In the genomic region with DNA sequence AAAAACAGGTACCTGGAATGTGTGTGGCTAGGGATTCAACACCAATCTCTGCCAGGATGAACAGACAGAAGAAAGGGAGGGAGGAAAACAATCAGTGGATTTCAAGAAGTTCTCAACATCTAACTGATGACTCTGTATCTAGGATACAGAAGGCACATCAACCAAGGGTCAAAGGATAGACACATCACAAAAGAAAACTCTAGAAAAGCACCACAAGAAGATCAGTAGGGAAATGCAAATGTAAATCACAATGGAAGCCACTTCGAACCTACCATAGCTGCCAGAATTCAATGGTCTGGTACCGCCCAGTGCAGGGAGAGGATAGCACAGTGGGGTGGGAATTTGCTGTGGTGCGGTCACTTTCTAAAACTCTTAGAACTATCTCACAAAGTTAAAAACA, we compare ENCODE assay signal across 24 mouse cellular contexts. TPM values are rescaled to one million over a fixed set of nuclear protein-coding genes. Genes with fewer than 3 reads are reported as not detected.
"Had no signal": no experiment of that assay in that cellular context is flagged by ENCODE, and none has a peak within 500 bp of the region (broad histone marks: within the 10 kb centered on the region; RNA-seq: fewer than 3 reads in every experiment).

No protein-coding gene starts in this region.

- H3K9me3 ChIP-seq: heart, embryonic 12.5 days; hindbrain, embryonic 10.5 days; hindbrain, embryonic 12.5 days; intestine, embryonic 15.5 days; limb, embryonic 13.5 days; limb, embryonic 15.5 days; liver, embryonic 12.5 days had no signal

- H3K27me3 ChIP-seq: heart, embryonic 12.5 days; hindbrain, embryonic 12.5 days; intestine, embryonic 15.5 days; limb, embryonic 13.5 days; limb, embryonic 15.5 days; liver, embryonic 12.5 days had no signal

- DNase-seq: gastrocnemius, adult 2 months; gastrocnemius, postnatal 10 days; gastrocnemius, postnatal 25 days; heart, adult 2 months; heart, postnatal 10 days; heart, postnatal 4 days; kidney, adult 18-20 months; kidney, adult 8-10 months; kidney, postnatal 10 days; layer of hippocampus, adult 9-11 months; layer of hippocampus, postnatal 36 days; left cerebral cortex, postnatal 4 days had no signal

- ATAC-seq: hindbrain, embryonic 16.5 days; inflammation-experienced regulatory T-cells, adult 6 months; intestine, embryonic 15.5 days; intestine, postnatal 0 days; liver, embryonic 12.5 days had no signal

- H3K27ac ChIP-seq: gastrocnemius, adult 2 months; heart, adult 2 months; hindbrain, embryonic 10.5 days; intestine, embryonic 15.5 days; limb, embryonic 13.5 days; limb, embryonic 15.5 days; liver, embryonic 12.5 days had no signal

- H3K4me2 ChIP-seq: heart, embryonic 12.5 days; intestine, embryonic 15.5 days; liver, embryonic 12.5 days had no signal

- H3K4me3 ChIP-seq: gastrocnemius, adult 2 months; heart, adult 2 months; heart, embryonic 12.5 days; hindbrain, embryonic 10.5 days; hindbrain, embryonic 12.5 days; intestine, embryonic 15.5 days; liver, embryonic 12.5 days had no signal

- H3K9ac ChIP-seq: heart, embryonic 12.5 days; hindbrain, embryonic 12.5 days; intestine, embryonic 15.5 days; limb, embryonic 13.5 days; limb, embryonic 15.5 days; liver, embryonic 12.5 days had no signal

- H3K36me3 ChIP-seq: heart, embryonic 12.5 days; hindbrain, embryonic 10.5 days; hindbrain, embryonic 12.5 days; intestine, embryonic 15.5 days; limb, embryonic 13.5 days; limb, embryonic 15.5 days; liver, embryonic 12.5 days had no signal

RNA-seq across cellular contexts. Expression of a gene that starts 45.8 kb away (rescaled TPM):
- total RNA-seq: granulocyte monocyte progenitor cell, adult 5-6 weeks had no signal
- polyA plus RNA-seq: liver, adult 2 months had no signal
